Mouse (Mus musculus) forebrain, embryonic 16.5 days (tissue): ENCODE data around the gene Scaper. TPM values are rescaled to one million over a fixed set of nuclear protein-coding genes. Genes with fewer than 3 reads are reported as not detected.

Source experiments
- ATAC-seq: fragments of 200-750 bp; cut with Nextera tagmentation; 2 replicates; pipeline ENCODE4 v1.8.0; 2017; ENCODE audit warnings: mild to moderate bottlenecking, moderate library complexity
- H3K27ac ChIP-seq: fragments of 300-500 bp; sonication (generic); 2 replicates; pipeline ENCODE4 v1.5.1; 2014; ENCODE audit warnings: low read length, control low read depth
- H3K27me3 ChIP-seq: fragments of 300-500 bp; sonication (generic); replicated peaks from 2 replicates; pipeline ENCODE4 v1.6.1; 2014; ENCODE audit warnings: low read length; ENCODE audit not compliant: control insufficient read depth, insufficient read depth
- H3K36me3 ChIP-seq: fragments of 300-500 bp; sonication (generic); 2 replicates; pipeline ENCODE4 v1.6.1; 2014; ENCODE audit not compliant: control insufficient read depth, insufficient read depth
- H3K4me1 ChIP-seq: fragments of 300-500 bp; sonication (generic); replicated peaks from 2 replicates; pipeline ENCODE4 v1.6.1; 2014; ENCODE audit warnings: low read length; ENCODE audit not compliant: control insufficient read depth, insufficient read depth
- H3K4me2 ChIP-seq: fragments of 300-500 bp; sonication (generic); 2 replicates; pipeline ENCODE4 v1.6.1; 2014; ENCODE audit warnings: mild to moderate bottlenecking, low read length, control low read depth
- H3K4me3 ChIP-seq: fragments of 300-500 bp; sonication (generic); replicated peaks from 2 replicates; pipeline ENCODE4 v1.5.1; 2014; ENCODE audit warnings: mild to moderate bottlenecking, low read length, control low read depth
- H3K9ac ChIP-seq: fragments of 300-500 bp; sonication (generic); replicated peaks from 2 replicates; pipeline ENCODE4 v1.6.1; 2014; ENCODE audit warnings: low read depth, low read length, control low read depth
- H3K9me3 ChIP-seq: fragments of 300-500 bp; sonication (generic); 2 replicates; pipeline ENCODE4 v1.6.1; 2016; ENCODE audit warnings: low read length; ENCODE audit not compliant: control insufficient read depth
- WGBS: fragments of 180-500 bp; shearing (Covaris S2); extraction: QIAGEN DNeasy Blood & Tissue Kit; methylation state at CpG from one replicate; pipeline ENCODE4 v1.1.7; 2014; 5-methylcytosine and 5-hydroxymethylcytosine counted together
- polyA plus RNA-seq: library from polyadenylated mRNA; unstranded; fragments of >200 nt; fragmentation: Nextera tagmentation; extraction: Ambion mirVana; gene quantifications from 2 replicates; pipeline ENCODE4 v1.2.1, GENCODE M21; 2015

Gene Scaper
- polyA plus RNA-seq, result 36.5 and 39.8 TPM in 2 replicates

- Histone ChIP-seq H3K4me2 (peak within 1 kb of the TSS; percentile 76), H3K27ac (peak within 1 kb of the TSS; percentile 31), H3K4me1 (peaks cover 8% of the 10 kb centered on the region), H3K9me3 (no peaks in the 10 kb centered on the region), H3K27me3 (no peaks in the 10 kb centered on the region), H3K9ac (peak within 1 kb of the TSS; percentile 88), H3K4me3 (peak within 1 kb of the TSS; percentile 68), H3K36me3 (no peaks in the 10 kb centered on the region)
- under 1% methylated on average over 59 of the region's 60 CpGs for WGBS
- peak; percentile 98 for ATAC-seq
Measured at GRCm38 (mm10) chr9:55937664-55938617, at the start of gene Scaper. TSS of gene Scaper (minus strand) at chr9:55938119.

GRCm38 (mm10) chr9:55946819-55947218, 8.9 kb upstream of the Scaper start:
- ATAC-seq, result no peak
- no peak overlapping the region for H3K4me3 ChIP-seq
- 12% methylated on average over 1 of the region's 1 CpGs for WGBS

DNA sequence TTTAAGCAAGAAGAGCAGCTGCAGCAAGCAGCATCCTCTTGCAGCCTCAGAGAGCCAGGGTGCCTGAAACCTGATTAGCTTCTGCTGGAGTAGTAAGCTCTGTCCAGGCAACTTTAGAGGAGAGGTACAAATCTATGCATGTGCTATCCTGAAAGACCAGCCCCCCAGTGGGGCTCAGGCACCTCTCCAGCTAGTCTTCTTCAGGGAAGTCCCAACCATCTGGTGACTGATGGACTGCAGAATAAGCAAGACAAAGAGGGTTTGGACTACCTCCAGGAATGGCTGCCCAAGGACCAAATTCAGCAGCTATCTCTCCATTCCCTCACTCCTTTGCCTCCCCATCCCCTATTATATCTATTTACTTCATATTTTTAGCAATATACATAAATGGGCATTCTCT, 3.4 kb upstream of the Scaper start:
- Histone ChIP-seq H3K27ac (no peak overlapping the region), H3K4me3 (no peak overlapping the region), H3K36me3 (no peaks in the 10 kb centered on the region), H3K9ac (no peak overlapping the region), H3K9me3 (no peaks in the 10 kb centered on the region), H3K4me2 (no peak overlapping the region), H3K4me1 (peaks cover 8% of the 10 kb centered on the region), H3K27me3 (no peaks in the 10 kb centered on the region)
- no peak for ATAC-seq

More at GRCm38 (mm10) chr9:55946819-55947218, 8.9 kb upstream of the Scaper start:
- Histone ChIP-seq H3K9ac (no peak overlapping the region), H3K4me2 (no peak overlapping the region), H3K27me3 (no peaks in the 10 kb centered on the region), H3K27ac (no peak overlapping the region), H3K36me3 (no peaks in the 10 kb centered on the region), H3K9me3 (no peaks in the 10 kb centered on the region), H3K4me1 (no peaks in the 10 kb centered on the region)

- H3K9me3 ChIP-seq, result no peaks in the 10 kb centered on the region
- no peaks in the 10 kb centered on the region for H3K27me3 ChIP-seq
- H3K4me1 ChIP-seq, result peaks cover 8% of the 10 kb centered on the region
- 57% methylated on average over 6 of the region's 6 CpGs for WGBS
- no peak overlapping the region for H3K27ac ChIP-seq
- peak overlapping the region; percentile 68 for H3K4me3 ChIP-seq
- peak overlapping the region; percentile 76 for H3K4me2 ChIP-seq
- H3K36me3 ChIP-seq, result no peaks in the 10 kb centered on the region
- H3K9ac ChIP-seq, result no peak overlapping the region
- no peak for ATAC-seq
Measured at GRCm38 (mm10) chr9:55938618-55938985, 683 bp upstream of the Scaper start.

DNA sequence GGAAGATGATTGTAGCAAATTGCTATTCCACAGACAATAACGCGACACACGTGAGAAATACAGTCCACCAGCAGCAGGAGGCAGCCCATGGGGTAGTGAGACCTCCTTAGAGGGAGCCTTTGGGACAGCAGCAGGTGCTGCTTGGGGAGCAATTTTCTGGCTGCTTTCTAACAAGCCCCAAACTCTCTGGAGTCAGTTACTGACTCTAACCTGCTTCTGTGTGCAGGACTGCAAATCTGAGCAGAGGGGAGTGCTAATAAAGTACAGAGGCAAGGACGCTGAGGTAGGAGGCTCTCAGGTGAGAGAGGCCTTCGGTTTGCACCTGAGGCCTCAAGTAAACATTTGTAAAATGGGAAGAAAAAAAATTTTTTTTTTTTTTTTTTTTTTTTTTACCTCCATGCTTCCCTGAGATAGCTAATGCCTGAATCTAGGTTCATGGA, 675 bp downstream of the Scaper start:
- 34% methylated on average over 5 of the region's 5 CpGs for WGBS
- Histone ChIP-seq H3K9me3 (no peaks in the 10 kb centered on the region), H3K9ac (peak overlapping the region; percentile 88), H3K27me3 (no peaks in the 10 kb centered on the region), H3K27ac (peak overlapping the region; percentile 31), H3K4me3 (peak overlapping the region; percentile 68), H3K36me3 (no peaks in the 10 kb centered on the region), H3K4me1 (peaks cover 8% of the 10 kb centered on the region), H3K4me2 (peak overlapping the region; percentile 76)
- ATAC-seq, result no peak

- 78% methylated on average over 1 of the region's 1 CpGs for WGBS
- Histone ChIP-seq H3K9me3 (no peaks in the 10 kb centered on the region), H3K36me3 (no peaks in the 10 kb centered on the region), H3K27ac (no peak overlapping the region), H3K27me3 (no peaks in the 10 kb centered on the region), H3K4me2 (no peak overlapping the region), H3K4me1 (peaks cover 5% of the 10 kb centered on the region), H3K4me3 (no peak overlapping the region), H3K9ac (no peak overlapping the region)
- no peak for ATAC-seq
Measured at GRCm38 (mm10) chr9:55932482-55932881, 5.4 kb downstream of the Scaper start.

DNA sequence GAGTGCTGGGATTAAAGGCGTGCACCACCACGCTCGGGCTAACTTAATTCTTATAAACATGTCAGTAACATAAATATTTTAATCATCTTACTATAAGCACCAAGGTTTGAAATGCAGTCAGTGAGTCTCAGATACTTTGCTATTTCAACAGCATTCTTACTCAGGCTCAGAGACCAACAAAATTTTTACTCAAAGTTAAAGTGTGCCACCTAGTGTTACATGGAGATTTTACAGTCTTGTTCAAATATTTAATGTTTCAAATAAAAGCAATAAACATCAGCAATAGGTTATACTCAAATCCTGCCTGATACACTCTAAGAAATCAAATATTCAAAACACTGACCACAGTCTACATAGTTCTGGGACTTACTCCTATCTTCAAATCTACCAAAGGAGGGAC, 19.3 kb downstream of the Scaper start:
- H3K9ac ChIP-seq, result no peak overlapping the region
- H3K4me3 ChIP-seq, result no peak overlapping the region
- no peak for ATAC-seq
- H3K27ac ChIP-seq, result no peak overlapping the region
- no peaks in the 10 kb centered on the region for H3K9me3 ChIP-seq
- no peak overlapping the region for H3K4me2 ChIP-seq
- H3K36me3 ChIP-seq, result no peaks in the 10 kb centered on the region
- no peaks in the 10 kb centered on the region for H3K4me1 ChIP-seq
- 71% methylated on average over 3 of the region's 3 CpGs for WGBS
- H3K27me3 ChIP-seq, result no peaks in the 10 kb centered on the region

GRCm38 (mm10) chr9:55916751-55917150, 21.2 kb downstream of the Scaper start:
- ATAC-seq, result no peak
- Histone ChIP-seq H3K4me3 (no peak overlapping the region), H3K9ac (no peak overlapping the region), H3K4me2 (no peak overlapping the region), H3K9me3 (no peaks in the 10 kb centered on the region), H3K36me3 (no peaks in the 10 kb centered on the region), H3K27me3 (no peaks in the 10 kb centered on the region), H3K4me1 (no peaks in the 10 kb centered on the region), H3K27ac (no peak overlapping the region)

- no peak overlapping the region for H3K4me2 ChIP-seq
- no peak overlapping the region for H3K9ac ChIP-seq
- no peak overlapping the region for H3K4me3 ChIP-seq
- no peaks in the 10 kb centered on the region for H3K27me3 ChIP-seq
- no peaks in the 10 kb centered on the region for H3K4me1 ChIP-seq
- 26% methylated on average over 2 of the region's 2 CpGs for WGBS
- ATAC-seq, result no peak
- no peaks in the 10 kb centered on the region for H3K9me3 ChIP-seq
- H3K27ac ChIP-seq, result no peak overlapping the region
- peaks cover 12% of the 10 kb centered on the region for H3K36me3 ChIP-seq
Measured at GRCm38 (mm10) chr9:55911481-55911880, 26.4 kb downstream of the Scaper start.
